Mouse (Mus musculus) monocyte, adult 2 months (primary cell): ENCODE measurements around the gene Prcp.
"Not testable (repeated sequence)": the region's sequence is repeated elsewhere in the genome, so short reads cannot be mapped to it uniquely, and the experiment has no call there.

Experiments
- DNase-seq, 2 experiments: peaks; one replicate each; pipeline ENCODE4 v3.0.0; 2022; ENCODE audit warnings: low spot score in 2 of 2, low read depth in 1 of 2

The Prcp gene

DNA sequence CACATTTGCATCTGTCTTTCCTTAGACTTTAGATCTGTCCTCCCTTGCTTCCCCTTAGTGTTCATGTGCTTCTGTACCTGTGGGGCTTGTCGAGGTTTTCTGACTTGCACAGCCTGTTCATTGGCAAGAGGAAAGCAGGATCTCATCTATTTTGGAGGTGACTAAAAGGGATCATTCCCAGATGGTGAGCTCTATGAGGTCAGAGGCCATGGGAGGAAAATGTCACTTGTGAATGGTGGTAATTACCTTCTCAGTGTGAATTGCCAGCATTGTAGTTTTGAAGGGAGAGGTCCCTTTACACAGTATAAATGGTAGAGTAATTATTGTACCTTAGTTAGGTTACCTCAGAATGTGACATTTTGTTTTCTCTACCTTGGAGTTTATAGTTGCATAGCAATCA is 15.9 kb downstream of the Prcp start:
- DNase-seq = no peak

DNA sequence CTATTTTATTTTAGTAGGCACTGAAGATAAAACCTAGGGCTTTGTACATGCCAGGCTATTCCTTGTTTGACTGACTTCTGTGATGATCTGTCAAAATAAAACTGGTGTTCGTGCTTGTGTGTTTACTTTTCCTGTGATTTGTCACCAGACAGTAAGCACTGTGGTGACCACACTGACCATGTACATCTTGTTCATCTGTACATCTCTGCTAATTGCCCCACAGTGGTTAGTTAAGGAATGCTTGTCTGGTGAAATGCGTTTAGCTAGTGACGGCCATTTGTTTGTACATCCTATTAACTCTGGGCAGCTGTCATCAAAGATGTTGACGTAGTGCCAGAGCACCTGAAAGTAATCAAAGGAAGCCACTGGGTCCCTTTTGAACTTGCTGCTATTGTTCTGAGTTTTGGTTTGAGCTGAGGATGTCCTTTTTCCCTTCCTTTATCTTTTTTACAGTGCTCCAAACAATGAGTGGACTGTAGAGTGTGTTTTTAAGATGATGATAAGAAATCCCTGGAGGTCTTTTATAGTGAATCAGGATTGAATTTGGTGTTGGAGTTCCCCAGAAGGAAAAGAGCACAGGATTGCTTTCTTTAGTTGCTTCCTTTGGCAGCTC is 16.5 kb downstream of the Prcp start:
- DNase-seq = no peak

DNA sequence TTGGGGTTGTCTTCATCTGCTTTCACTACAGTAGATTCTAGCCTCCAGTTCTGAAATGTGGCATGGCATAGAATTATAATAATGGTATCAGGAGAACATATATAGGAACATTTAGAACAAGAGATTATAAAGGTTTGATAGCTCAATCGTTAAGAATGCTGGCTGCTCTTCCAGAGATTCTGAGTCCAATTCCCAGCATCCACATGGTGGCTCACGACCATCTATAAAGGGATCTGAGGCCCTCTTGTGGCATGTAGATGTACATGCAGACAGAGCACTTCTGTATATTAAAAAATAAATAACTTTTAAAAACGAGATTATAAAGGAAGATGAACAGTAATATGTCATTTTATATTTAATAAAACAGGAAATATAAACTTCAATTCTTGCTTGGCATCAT is 19.2 kb downstream of the Prcp start:
- DNase-seq = no peak

- no peak for DNase-seq
Observed at GRCm38 (mm10) chr7:92896036-92896435, 21.8 kb downstream of the Prcp start.

GRCm38 (mm10) chr7:92897021-92897420 is 22.8 kb downstream of the Prcp start:
- no peak for DNase-seq

DNA sequence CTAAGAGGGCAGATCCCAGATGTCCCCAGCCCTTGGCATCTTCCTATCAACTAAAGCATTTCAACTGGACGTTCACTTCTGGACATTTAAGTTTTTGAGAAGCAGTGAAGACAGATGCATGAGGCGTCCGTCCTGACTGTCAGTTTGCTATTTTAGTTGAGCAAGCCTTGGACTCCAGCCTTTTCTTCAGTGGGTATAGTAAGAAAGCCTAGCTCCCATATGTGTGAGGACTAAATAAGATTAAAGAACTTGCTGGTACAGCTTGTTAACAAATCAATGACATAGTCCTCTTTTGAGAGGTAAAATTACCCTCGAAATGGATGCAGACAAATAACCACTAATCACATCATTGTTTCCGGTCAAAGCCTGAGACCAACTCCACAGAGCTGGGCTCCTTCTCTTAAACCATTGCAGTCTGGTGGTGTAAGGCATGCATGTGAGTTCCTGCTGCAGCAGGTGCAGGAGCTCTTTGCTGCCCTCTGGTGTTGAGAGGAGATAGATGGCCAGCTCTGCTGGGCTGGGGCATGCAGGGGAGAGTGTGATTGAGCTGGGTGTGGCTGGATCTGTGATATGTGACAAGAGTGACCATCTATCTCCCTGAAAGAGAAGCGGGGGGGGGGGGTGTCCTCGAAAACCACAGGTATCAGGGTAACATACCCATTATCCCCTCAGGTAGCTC is 29.2 kb downstream of the Prcp start:
- DNase-seq = peak; percentile 11 to 34

GRCm38 (mm10) chr7:92904285-92904684 is 30.0 kb downstream of the Prcp start:
- not testable (repeated sequence) for DNase-seq

DNA sequence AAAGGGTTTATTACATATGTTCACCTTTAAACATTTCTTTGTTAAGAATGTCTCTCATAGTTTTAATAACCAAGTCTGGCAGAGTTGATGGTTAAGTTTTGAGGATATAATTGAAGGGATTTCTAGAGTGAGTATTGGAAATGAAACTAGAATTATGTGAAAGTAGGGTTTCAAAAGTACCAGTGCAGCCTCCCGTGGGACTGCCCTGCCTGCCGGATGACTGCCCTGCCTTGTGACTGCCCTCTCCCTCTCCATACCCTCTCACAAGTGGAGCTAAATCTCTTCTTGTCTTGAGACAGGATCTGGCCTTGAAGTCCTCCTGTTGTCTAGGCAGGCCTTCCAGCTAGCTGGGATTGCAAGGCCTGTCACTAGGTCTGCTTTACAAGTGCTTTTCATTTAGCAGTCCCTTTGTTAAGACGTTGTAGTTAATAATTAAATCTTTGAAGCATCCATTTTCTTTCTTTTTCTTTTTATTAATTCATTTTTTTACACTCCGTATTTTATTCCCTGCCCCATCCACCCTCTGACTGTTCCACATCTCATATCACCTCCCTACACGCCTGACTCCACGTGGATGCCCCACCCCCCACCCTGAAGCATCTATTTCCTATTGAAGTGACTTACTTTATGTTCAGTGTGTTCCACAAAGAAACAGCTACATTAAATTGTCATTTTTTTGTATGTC is 46.0 kb downstream of the Prcp start:
- no peak for DNase-seq

GRCm38 (mm10) chr7:92920857-92921172 is 46.5 kb downstream of the Prcp start:
- DNase-seq = no peak

DNA sequence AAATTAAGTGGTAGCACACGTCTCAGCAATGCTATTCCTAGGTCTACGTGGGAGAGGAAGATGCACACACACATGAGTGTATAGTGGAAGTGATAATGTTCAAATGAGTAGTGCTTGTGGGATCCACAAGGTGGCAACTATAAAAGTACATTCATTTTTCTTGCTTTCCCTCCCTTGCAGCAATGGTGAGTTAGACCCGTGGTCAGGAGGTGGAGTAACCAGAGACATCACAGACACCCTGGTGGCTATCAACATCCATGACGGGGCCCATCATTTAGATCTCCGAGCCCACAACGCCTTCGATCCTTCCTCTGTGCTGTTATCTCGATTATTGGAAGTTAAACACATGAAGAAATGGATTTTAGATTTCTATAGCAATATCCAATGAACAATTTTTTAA is 58.5 kb downstream of the Prcp start:
- no peak for DNase-seq

DNA sequence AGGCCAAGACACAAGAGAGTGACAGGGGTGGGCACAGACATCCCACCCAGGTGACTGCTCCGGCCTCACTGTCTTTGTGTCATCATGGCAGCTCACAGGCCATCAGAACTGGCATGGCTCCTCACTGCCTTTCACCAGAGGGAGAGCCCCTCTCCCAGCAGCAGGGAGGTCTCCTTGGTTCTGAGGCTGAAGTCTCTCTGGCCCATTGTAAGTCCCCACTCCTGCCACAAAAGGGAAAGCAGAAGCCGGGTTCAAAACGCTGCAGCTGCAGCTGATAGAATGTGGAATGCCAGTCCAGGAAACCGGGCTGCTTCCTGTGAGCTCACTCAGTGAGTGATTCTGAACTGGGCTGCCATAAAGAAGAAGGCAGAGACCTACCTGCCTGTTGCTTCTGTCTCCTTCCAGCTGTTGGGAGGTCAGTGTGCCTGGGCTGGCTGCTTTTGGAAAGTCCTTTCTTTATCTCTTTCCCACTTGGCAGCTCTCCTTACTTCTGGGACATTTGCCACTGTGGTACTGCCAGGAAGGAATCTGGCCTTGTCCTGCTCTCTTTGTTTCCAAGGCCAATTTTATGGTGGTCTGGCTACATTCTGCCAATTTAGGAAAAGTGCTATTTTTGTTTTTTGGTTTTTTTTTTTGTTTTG is 59.2 kb downstream of the Prcp start:
- not testable (repeated sequence) for DNase-seq

DNA sequence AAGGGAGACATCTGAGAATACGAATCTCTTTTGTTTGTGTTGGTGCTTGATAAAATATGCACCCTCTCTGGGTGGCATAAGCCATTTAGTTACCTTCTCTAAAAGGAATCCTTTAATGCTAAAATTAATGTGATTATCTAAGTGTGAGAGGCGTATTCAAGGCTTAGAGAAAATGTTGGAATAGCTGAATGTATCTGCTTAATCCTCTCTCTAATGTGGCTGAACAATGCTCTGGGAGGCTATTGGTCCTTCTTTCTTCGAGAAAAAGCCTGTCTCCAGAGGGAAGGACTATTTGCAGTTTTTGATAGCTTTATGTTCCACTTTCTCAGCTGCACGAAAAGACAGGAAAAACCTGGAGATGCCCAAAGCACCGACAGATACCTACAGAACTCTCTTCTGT is 62.5 kb downstream of the Prcp start:
- DNase-seq = no peak

DNA sequence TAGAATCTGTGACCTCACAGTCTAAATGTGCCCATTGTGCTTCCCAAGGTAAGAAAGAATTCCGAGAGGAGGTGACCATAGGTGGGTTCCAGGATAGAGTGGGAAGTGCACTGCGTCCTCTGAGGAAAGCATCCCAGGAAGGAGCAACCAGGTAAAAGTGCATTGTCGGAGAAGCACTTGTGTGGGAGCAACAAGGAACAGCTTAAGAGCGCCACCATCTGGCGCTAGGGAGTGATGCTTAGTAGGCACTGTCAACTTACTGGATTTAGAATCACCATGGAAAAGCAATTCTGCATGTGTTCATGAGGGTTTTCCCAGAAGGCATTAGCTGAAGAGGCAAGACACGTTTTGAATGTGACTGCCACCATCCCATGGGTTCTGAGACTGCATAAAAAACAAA is 63.7 kb downstream of the Prcp start:
- no peak for DNase-seq

DNA sequence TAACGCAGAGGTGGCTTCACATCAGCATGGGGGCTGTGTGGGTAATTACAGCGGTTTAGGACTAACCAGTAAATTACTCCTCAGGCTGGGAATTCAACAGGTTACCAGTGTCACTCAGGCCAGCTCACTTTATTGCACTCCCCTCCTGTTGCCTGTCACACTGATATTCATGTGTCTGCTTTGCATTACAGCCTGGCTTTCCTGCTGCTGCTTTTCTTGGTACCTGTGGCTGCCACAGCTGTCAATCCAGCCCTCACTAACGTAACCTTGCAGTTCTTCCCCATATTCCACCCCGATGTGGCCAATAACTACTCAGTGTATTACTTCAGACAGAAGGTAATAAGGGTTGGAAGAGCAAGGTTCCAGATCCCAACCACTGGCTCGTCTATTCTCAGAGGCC is 65.5 kb downstream of the Prcp start:
- DNase-seq = no peak

DNA sequence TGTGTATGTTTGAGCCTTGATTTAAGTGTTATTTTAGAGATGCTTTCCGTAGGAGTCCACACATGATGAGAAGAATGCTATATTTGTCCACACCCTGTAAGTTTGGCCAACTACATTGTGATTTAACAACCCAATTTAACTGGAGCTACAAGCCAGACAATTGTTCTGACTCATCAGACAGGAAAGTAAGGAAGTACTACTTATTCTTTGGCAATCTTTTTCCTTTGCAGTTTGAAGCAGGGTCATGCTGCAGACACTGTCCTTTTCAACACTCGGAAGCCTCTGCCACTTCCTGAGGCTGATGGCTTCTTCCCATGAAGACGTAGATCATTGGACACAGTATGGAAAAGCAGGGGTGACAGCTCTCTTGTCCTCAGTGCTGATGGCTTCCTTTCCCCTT is 76.5 kb downstream of the Prcp start:
- DNase-seq = no peak

GRCm38 (mm10) chr7:92952210-92952609 is 77.9 kb downstream of the Prcp start:
- DNase-seq = no peak

DNA sequence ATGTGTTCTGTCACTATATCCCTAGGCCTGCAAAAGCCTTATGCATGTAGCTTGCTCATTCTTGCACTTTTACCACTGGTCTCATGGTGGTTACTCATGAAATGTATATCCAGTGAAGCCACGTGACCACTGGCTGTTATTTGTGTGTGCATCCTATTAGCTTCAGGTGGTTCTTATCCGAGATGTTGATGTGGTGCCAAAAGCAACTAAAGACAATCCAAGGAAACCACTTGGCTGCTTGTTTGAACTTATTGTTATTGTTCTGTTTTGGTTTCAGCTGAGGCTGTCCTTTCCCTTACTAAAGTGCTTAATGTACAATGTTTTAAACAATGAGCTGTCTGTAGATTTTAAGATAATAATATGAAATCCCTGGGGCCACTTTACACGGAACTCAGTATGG is 85.5 kb downstream of the Prcp start:
- no peak for DNase-seq

DNA sequence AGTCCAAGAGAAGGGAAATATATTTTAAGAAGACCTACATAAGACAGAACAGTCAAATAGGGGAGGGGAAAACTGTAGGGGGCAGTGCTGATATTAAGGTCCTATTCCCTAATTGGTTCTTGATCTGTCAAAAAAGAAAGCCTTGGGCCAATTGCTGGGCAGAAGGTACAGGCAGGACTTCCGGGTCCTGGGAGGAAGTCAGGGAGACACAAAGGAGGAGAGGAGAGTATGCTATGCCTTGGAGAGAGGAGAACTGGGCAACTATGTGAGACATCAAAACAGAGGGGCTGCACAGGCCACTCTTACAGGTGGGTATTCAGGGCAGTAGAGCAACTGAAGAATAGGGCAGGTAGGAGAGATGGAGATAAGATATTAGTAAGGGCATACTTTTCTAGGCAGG is 87.6 kb downstream of the Prcp start:
- no peak for DNase-seq

- DNase-seq = no peak
Observed at GRCm38 (mm10) chr7:92964754-92965501, 90.7 kb downstream of the Prcp start.

GRCm38 (mm10) chr7:92967381-92968127 is 93.3 kb downstream of the Prcp start:
- no peak for DNase-seq

DNA sequence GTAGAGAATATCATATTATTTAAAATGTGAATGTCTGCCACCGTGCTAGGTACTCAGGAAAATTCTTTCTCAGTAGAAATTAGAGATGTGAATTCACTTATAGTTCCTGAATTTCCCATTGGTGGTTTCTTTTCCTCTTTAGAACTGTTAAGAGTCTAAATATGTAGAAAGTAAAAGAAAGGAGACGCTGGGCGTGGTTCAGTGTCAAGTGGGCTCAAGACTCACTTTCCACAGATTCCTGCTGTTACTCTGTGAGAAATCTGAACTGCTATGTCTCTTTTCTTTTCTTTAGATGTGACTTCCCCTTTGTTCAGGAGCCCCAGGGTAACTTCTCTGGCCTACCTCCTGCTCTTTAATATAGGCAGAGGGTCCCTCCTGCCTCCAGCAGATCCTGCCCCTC is 103.2 kb downstream of the Prcp start:
- no peak for DNase-seq
